Mouse (Mus musculus) liver, embryonic 14.5 days (tissue): ENCODE measurements around the gene Zfp511. TPM values are rescaled to one million over a fixed set of nuclear protein-coding genes. Genes with fewer than 3 reads are reported as not detected.

ENCODE experiments used
- ATAC-seq: fragments of 200-750 bp; cut with Nextera tagmentation; 2 replicates; pipeline ENCODE4 v1.8.0; 2017; ENCODE audit warnings: moderate number of reproducible peaks, mild to moderate bottlenecking, moderate library complexity; ENCODE audit not compliant: insufficient read depth
- DNase-seq, 3 experiments: peaks; one replicate each; pipeline ENCODE4 v3.0.0-alpha.2; 2012 to 2013; ENCODE audit warnings: low read depth in 3 of 3, low spot score in 3 of 3
- H3K27ac ChIP-seq: fragments of 300-500 bp; sonication (generic); 2 replicates; pipeline ENCODE4 v1.5.1; 2014; ENCODE audit warnings: moderate library complexity, mild to moderate bottlenecking, control low read depth, inconsistent platforms
- H3K27me3 ChIP-seq: fragments of 300-500 bp; sonication (generic); 2 replicates; pipeline ENCODE4 v1.6.1; 2014; ENCODE audit warnings: mild to moderate bottlenecking, low read length, moderate library complexity; ENCODE audit not compliant: control insufficient read depth, insufficient read depth
- H3K36me3 ChIP-seq: fragments of 300-500 bp; sonication (generic); replicated peaks from 2 replicates; pipeline ENCODE4 v1.6.1; 2014; ENCODE audit warnings: low read depth; ENCODE audit not compliant: control insufficient read depth, insufficient read depth
- H3K4me1 ChIP-seq, 2 experiments: fragments of 200-500 bp in 1 of 2; fragments of 300-500 bp in 1 of 2; sonication (generic) in 1 of 2; replicated peaks; 2 replicates each; pipeline ENCODE4 v1.6.1; 2012 to 2014; ENCODE audit warnings: antibody characterized with exemption in 1 of 2, inconsistent platforms in 1 of 2, low read length in 1 of 2; ENCODE audit not compliant: control insufficient read depth in 2 of 2, insufficient read depth in 2 of 2
- H3K4me2 ChIP-seq: fragments of 300-500 bp; sonication (generic); 2 replicates; pipeline ENCODE4 v1.6.1; 2014; ENCODE audit warnings: low read depth, mild to moderate bottlenecking, control low read depth, moderate library complexity
- H3K4me3 ChIP-seq, 2 experiments: fragments of 200-500 bp in 1 of 2; fragments of 300-500 bp in 1 of 2; sonication (generic) in 1 of 2; 2 replicates each; pipeline ENCODE4 v1.5.1; 2012 to 2014; ENCODE audit warnings: low read depth in 2 of 2, low read length in 2 of 2, mild to moderate bottlenecking in 2 of 2, control low read depth in 1 of 2, inconsistent platforms in 1 of 2, moderate library complexity in 1 of 2; ENCODE audit not compliant: insufficient read depth in 1 of 2
- H3K9ac ChIP-seq: fragments of 300-500 bp; sonication (generic); replicated peaks from 2 replicates; pipeline ENCODE4 v1.6.1; 2014; ENCODE audit warnings: mild to moderate bottlenecking, control low read depth, moderate library complexity
- H3K9me3 ChIP-seq: fragments of 300-500 bp; sonication (generic); 2 replicates; pipeline ENCODE4 v1.6.1; 2016; ENCODE audit warnings: low read length, mixed read lengths; ENCODE audit not compliant: control insufficient read depth
- CTCF ChIP-seq: IDR thresholded peaks from 2 replicates; pipeline ENCODE4 v1.5.1; 2016; ENCODE audit warnings: antibody characterized with exemption, low read depth, control low read depth
- EP300 ChIP-seq: IDR thresholded peaks from 2 replicates; pipeline ENCODE4 v1.6.1; 2016; ENCODE audit warnings: antibody characterized with exemption, low read depth
- WGBS: fragments of 180-500 bp; shearing (Covaris S2); extraction: QIAGEN DNeasy Blood & Tissue Kit; methylation state at CpG from one replicate; pipeline ENCODE4 v1.1.7; 2014; ENCODE audit not compliant: insufficient replicate concordance; 5-methylcytosine and 5-hydroxymethylcytosine counted together
- polyA plus RNA-seq, 2 experiments: library from polyadenylated mRNA; depleted of rRNA in 1 of 2; stranded (reverse) in 1 of 2; unstranded in 1 of 2; fragments of >200 nt; fragmentation: Nextera tagmentation in 1 of 2; extraction: Ambion mirVana in 1 of 2; gene quantifications; 2 replicates each; pipeline versions ENCODE4 v1.2.1 to v1.2.3; 2012 to 2014

The Zfp511 gene
- polyA plus RNA-seq (2012; rRNA removed) (19.8 and 25.6 TPM in 2 replicates), polyA plus RNA-seq (2014; fragmentation: Nextera tagmentation; extraction: Ambion mirVana) (16.9 and 20.0 TPM in 2 replicates)

DNA sequence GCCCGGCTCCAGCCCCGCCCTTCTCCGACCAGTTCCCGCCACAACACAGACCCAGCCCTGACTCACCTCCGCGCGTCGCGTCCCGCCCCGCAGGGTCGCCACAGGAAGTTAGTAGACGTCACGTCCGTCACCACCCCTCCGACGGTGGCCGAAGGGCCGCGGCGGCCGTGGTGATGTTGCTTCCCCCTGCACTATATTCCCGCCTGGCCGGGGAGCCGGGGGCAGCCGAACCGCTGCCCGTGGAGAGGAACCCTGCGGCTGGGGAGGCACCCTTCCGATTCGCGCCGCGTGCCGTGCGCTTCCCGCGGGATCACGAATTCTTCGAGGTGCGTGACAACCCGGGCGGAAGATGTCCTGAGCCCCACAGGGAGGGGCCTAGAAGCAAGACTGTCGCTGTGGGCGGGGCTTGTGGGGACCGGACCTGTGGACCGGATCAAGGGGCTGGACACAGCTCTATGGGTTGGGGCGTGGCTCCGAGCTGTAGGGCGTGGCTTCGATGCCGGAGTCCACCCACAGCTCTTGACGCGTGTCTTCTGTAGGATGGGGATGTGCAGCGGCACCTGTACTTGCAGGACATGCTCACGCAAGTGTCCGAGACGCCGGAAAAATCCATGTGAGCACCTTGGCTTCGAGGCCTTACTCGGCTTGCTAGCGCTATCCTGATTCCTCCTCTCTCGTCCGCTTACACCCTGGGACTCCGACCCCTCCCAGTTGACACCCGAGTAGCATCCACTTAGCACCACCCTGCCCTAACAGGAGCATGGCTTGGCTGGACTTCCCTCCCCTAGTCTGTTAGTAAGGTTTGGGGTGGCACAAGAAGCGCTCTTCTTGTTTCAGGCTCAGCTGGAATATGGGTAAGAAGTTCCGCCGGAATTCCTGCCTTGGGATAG is at the start of gene Zfp511, which contains the start of gene Tubgcp2:
Gene Zfp511, plus strand, starts transcription at position 111 of the 890 bp plus-strand sequence.
Gene Tubgcp2, minus strand, starts transcription at position 389 of the 890 bp plus-strand sequence.
- ATAC-seq, result peak; percentile 99
- peaks cover 19% of the 10 kb centered on the region for H3K36me3 ChIP-seq
- TF ChIP-seq CTCF (no peak), EP300 (no peak)

DNA sequence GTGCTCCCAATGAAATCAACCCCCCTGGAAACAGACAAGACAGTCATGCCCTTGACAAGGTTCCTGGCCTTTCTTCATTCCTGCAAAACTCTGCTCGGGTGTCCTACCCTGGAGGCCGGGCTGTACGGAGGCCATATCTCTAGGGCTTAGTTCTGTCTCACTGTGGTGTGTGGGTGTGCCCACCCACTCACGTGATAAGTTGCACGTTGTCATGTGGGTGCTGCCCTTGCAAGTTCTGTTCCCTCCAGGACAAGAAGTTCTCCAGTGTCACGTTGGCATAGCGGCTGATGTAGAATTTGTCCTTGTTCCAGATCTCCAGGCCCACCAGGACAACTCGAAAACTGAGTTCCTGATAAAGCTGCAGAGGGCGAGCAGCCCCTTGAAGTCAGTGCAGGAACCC is 47.9 kb upstream of the Zfp511 start:
- no peaks in the 10 kb centered on the region for H3K27me3 ChIP-seq
- no peak for TF ChIP-seq CTCF
- H3K9ac ChIP-seq, result no peak overlapping the region
- H3K9me3 ChIP-seq, result no peaks in the 10 kb centered on the region
- WGBS, result 52% methylated on average over 9 of the region's 9 CpGs
- no peaks in the 10 kb centered on the region for H3K4me1 ChIP-seq
- H3K27ac ChIP-seq, result no peak overlapping the region
- DNase-seq (no peak), ATAC-seq (no peak)
- no peak overlapping the region for H3K4me3 ChIP-seq
- H3K36me3 ChIP-seq, result no peaks in the 10 kb centered on the region
- no peak overlapping the region for H3K4me2 ChIP-seq

More for the DNA sequence above, at the start of gene Zfp511, which contains the start of gene Tubgcp2:
- H3K9ac ChIP-seq, result peak within 1 kb of the TSS; percentile 94
- H3K4me2 ChIP-seq, result peak within 1 kb of the TSS; percentile 75
- peaks cover 3 to 10% of the 10 kb centered on the region in 2 experiments; a peak in 3 of 4 replicates for H3K4me1 ChIP-seq
- H3K9me3 ChIP-seq, result no peaks in the 10 kb centered on the region
- WGBS, result 2% methylated on average over 69 of the region's 69 CpGs
- no peaks in the 10 kb centered on the region for H3K27me3 ChIP-seq
- peak; percentile 92 to 93 (median 92) for DNase-seq
- H3K4me3 ChIP-seq, result peak within 1 kb of the TSS; percentile 84 to 90
- peak within 1 kb of the TSS; percentile 63 for H3K27ac ChIP-seq

DNA sequence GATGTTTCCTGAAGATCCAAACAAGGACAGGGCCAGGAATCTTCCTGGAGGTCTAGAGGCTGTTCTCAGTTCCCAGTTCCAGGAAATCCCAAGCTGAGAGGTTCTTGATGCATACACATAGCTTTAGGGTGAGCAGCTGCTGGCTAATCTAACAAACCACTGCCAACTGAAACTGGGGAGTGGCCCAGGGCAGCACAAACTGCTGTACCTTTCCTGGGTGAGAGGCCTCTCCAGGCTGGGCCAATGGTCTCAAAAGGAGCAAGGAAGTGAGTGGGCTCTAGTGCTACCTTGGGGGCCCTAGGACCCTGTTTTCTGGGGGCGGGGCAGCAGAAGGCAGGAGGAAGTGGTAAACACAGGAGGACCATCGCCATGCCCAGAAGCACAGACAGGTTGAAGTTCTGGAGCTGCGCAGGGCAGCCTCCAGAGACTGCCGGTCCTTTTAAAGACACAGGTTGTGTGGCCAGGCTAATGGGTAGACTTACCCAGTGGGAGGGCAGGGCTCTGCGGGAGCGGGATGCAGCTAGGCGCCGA is 45.3 kb upstream of the Zfp511 start:
- Histone ChIP-seq H3K27me3 (no peaks in the 10 kb centered on the region), H3K36me3 (peaks cover 3% of the 10 kb centered on the region; the same call in 1 of the 2 replicates), H3K4me1 (no peaks in the 10 kb centered on the region), H3K27ac (no peak overlapping the region), H3K9me3 (no peaks in the 10 kb centered on the region), H3K4me2 (no peak overlapping the region), H3K9ac (no peak overlapping the region), H3K4me3 (no peak overlapping the region)
- DNase-seq (no peak), ATAC-seq (no peak)
- no peak for TF ChIP-seq EP300
- no peak for TF ChIP-seq CTCF
- 58% methylated on average over 8 of the region's 8 CpGs for WGBS

DNA sequence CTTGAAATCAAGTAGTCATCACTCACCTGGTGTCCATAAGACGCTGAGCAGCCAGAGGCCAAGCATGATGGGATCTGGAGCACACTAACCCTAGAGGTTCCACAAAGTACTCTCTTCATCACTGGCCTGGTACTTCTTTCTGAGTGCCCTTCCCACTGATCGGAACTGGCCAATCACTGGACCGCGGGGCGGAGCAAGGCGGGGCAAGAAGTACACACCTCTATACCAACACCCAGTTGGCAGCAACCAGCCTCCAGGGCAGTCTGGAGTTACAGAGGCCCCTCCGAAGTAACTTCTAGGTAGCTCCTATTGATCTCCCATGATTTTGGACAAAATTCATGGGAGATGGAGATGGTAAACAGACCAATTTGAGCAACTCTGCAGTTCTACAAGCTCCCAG is 43.8 kb upstream of the Zfp511 start, which contains the start of gene Adam8:
Gene Adam8, minus strand, starts transcription at position 157 of the 400 bp plus-strand sequence.
- TF ChIP-seq EP300, result no peak
- no peak for TF ChIP-seq CTCF
- Histone ChIP-seq H3K36me3 (peaks cover 15% of the 10 kb centered on the region), H3K4me2 (no peak within 1 kb of the TSS), H3K4me3 (no peak within 1 kb of the TSS), H3K27me3 (no peaks in the 10 kb centered on the region), H3K9me3 (no peaks in the 10 kb centered on the region), H3K9ac (no peak within 1 kb of the TSS), H3K4me1 (no peaks in the 10 kb centered on the region), H3K27ac (no peak within 1 kb of the TSS)
- WGBS, result 11% methylated on average over 7 of the region's 7 CpGs
- peak in 1 of 3 experiments; percentile 42 for DNase-seq
- ATAC-seq, result peak; percentile 71

DNA sequence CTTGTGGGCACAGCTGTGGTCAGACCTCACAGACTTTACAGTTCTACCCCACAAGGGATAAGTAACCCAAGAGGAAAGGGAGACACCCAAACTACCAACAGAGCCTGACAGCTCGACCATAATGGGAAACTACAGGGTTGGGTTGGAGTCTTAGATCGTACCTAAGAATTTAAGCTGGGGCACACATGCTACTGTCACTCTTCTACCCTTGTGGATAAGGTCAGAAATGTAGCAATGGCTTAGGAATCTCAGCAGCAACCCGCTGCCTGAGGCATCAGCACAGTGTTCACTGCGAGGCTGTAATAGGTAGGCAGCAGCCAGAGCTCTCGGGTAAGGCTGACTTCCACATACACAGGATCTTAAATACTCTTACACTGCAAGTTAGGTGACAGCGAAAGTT is 42.7 kb upstream of the Zfp511 start:
- no peak for TF ChIP-seq CTCF
- no peak for TF ChIP-seq EP300
- ATAC-seq, result no peak
- no peak overlapping the region for H3K4me2 ChIP-seq
- H3K36me3 ChIP-seq, result peaks cover 22% of the 10 kb centered on the region
- H3K4me3 ChIP-seq, result no peak overlapping the region
- no peak overlapping the region for H3K27ac ChIP-seq
- no peaks in the 10 kb centered on the region for H3K4me1 ChIP-seq
- H3K9ac ChIP-seq, result no peak overlapping the region
- H3K9me3 ChIP-seq, result no peaks in the 10 kb centered on the region
- 75% methylated on average over 6 of the region's 6 CpGs for WGBS
- DNase-seq, result no peak
- no peaks in the 10 kb centered on the region for H3K27me3 ChIP-seq
